Mouse (Mus musculus): Measurements from ENCODE around the gene Sidt1. TPM values are rescaled to one million over a fixed set of nuclear protein-coding genes. Genes with fewer than 3 reads are reported as not detected.

Gene Sidt1
- polyA plus RNA-seq (2012; rRNA removed), result 5.1 and 7.9 TPM in 2 replicates

GRCm38 (mm10) chr16:44332861-44333284 lies at the start of gene Sidt1:
TSS of gene Sidt1 (minus strand) at chr16:44333196.
- DNase-seq (ENCODE audit: low read depth), result peak; percentile 46
- TF ChIP-seq CTCF (IDR thresholded peaks at IDR 0.05; ENCODE audit: borderline replicate concordance, extremely low read depth, insufficient read depth, insufficient read length) (0 out of 2 replicates have a peak, but pooled peaks have one; percentile 2), POLR2A (IDR thresholded peaks at IDR 0.05; ENCODE audit: borderline replicate concordance, extremely low read depth, insufficient read depth, insufficient read length, poor library complexity, severe bottlenecking) (no peak)

DNA sequence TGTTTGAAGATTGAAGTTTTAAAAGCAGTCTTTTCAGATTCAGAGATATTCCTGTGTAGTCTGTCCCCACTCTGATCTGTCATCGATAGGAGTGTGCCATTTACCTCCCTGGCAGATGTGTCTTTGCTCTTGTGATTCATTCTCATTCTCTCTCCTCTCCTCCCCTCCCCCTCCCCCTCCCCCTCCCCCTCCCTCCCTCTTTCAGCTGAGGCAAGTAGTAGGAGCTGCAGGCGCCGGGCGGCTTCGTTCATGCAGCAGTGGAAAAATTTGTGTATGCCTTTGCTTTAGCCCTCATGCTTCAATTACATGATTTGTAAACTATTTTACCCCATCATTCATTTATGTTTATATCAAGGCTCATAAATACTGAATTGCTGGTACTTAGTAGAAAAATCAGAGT lies 48.6 kb upstream of the Sidt1 start:
- peak; percentile 47 for DNase-seq (ENCODE audit: low read depth)
- TF ChIP-seq POLR2A (IDR thresholded peaks at IDR 0.05; ENCODE audit: borderline replicate concordance, extremely low read depth, insufficient read depth, insufficient read length, poor library complexity, severe bottlenecking) (no peak), CTCF (IDR thresholded peaks at IDR 0.05; ENCODE audit: borderline replicate concordance, extremely low read depth, insufficient read depth, insufficient read length) (no peak)

GRCm38 (mm10) chr16:44380006-44380405 lies 47.0 kb upstream of the Sidt1 start:
- DNase-seq (ENCODE audit: low read depth), result peak; percentile 51
- no peak for TF ChIP-seq CTCF (IDR thresholded peaks at IDR 0.05; ENCODE audit: borderline replicate concordance, extremely low read depth, insufficient read depth, insufficient read length)
- no peak for TF ChIP-seq POLR2A (IDR thresholded peaks at IDR 0.05; ENCODE audit: borderline replicate concordance, extremely low read depth, insufficient read depth, insufficient read length, poor library complexity, severe bottlenecking)

DNA sequence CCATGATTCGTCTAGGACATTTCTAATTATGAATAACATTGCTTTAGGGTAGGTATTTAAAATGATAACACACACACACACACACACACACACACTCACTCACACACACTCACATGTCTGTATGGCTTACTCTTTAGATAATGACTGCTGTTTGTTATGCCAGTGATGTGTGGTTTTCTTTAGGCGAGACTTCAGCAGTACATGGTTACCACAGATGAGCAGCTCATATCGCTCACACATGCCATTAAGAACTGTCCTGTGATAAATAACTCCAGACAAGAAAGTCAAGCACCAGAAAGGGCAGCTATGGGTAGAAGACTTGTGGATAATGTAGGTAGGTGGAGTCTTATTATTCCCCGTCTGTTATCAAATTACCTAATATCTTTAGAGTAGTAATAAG lies 42.5 kb upstream of the Sidt1 start:
- TF ChIP-seq CTCF (IDR thresholded peaks at IDR 0.05; ENCODE audit: borderline replicate concordance, extremely low read depth, insufficient read depth, insufficient read length) (no peak), POLR2A (IDR thresholded peaks at IDR 0.05; ENCODE audit: borderline replicate concordance, extremely low read depth, insufficient read depth, insufficient read length, poor library complexity, severe bottlenecking) (no peak)
- DNase-seq (ENCODE audit: low read depth), result no peak

- TF ChIP-seq CTCF (IDR thresholded peaks at IDR 0.05; ENCODE audit: borderline replicate concordance, extremely low read depth, insufficient read depth, insufficient read length), result no peak
- no peak for DNase-seq (ENCODE audit: low read depth)
These were observed 32.5 kb upstream of the Sidt1 start for GRCm38 (mm10) chr16:44365522-44365921.

GRCm38 (mm10) chr16:44361921-44362890 lies 29.2 kb upstream of the Sidt1 start:
- peak; percentile 67 for DNase-seq (ENCODE audit: low read depth)
- TF ChIP-seq CTCF (IDR thresholded peaks at IDR 0.05; ENCODE audit: borderline replicate concordance, extremely low read depth, insufficient read depth, insufficient read length), result peak; percentile 58; the same call in 1 of the 2 replicates
- TF ChIP-seq POLR2A (IDR thresholded peaks at IDR 0.05; ENCODE audit: borderline replicate concordance, extremely low read depth, insufficient read depth, insufficient read length, poor library complexity, severe bottlenecking), result no peak

- no peak for TF ChIP-seq CTCF (IDR thresholded peaks at IDR 0.05; ENCODE audit: borderline replicate concordance, extremely low read depth, insufficient read depth, insufficient read length)
- TF ChIP-seq POLR2A (IDR thresholded peaks at IDR 0.05; ENCODE audit: borderline replicate concordance, extremely low read depth, insufficient read depth, insufficient read length, poor library complexity, severe bottlenecking), result no peak
- DNase-seq (ENCODE audit: low read depth), result peak; percentile 43
These were observed 24.7 kb upstream of the Sidt1 start for GRCm38 (mm10) chr16:44357571-44358268.

DNA sequence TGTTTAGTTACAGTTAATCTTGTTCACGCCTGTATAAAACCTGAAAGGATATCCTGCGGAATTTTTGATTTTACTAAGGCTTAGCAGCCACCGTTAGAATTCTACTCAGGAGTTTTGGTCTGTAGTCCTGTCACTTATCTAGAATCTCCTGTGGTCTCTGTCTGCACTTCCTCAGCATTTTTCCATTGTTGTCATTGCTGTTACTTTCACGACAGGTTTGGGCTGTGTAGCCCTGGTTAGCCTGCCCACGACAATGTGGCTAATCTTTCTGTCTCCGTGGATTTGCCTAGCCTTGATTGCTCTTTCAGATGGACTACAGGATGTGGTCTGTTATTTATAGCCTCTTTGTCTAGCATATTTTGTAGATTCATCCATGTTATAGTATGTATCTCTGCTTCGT lies 23.3 kb upstream of the Sidt1 start:
- no peak for TF ChIP-seq CTCF (IDR thresholded peaks at IDR 0.05; ENCODE audit: borderline replicate concordance, extremely low read depth, insufficient read depth, insufficient read length)
- no peak for TF ChIP-seq POLR2A (IDR thresholded peaks at IDR 0.05; ENCODE audit: borderline replicate concordance, extremely low read depth, insufficient read depth, insufficient read length, poor library complexity, severe bottlenecking)
- DNase-seq (ENCODE audit: low read depth), result no peak

- DNase-seq (ENCODE audit: low read depth), result no peak
- TF ChIP-seq CTCF (IDR thresholded peaks at IDR 0.05; ENCODE audit: borderline replicate concordance, extremely low read depth, insufficient read depth, insufficient read length) (no peak), POLR2A (IDR thresholded peaks at IDR 0.05; ENCODE audit: borderline replicate concordance, extremely low read depth, insufficient read depth, insufficient read length, poor library complexity, severe bottlenecking) (no peak)
These were observed 16.9 kb upstream of the Sidt1 start for GRCm38 (mm10) chr16:44349801-44350397.

- DNase-seq (ENCODE audit: low read depth), result peak; percentile 96
These were observed 14.3 kb upstream of the Sidt1 start, which contains the start of gene Spice1 for GRCm38 (mm10) chr16:44347071-44347901. TSS of gene Spice1 (plus strand) at chr16:44347121.

More at GRCm38 (mm10) chr16:44347071-44347901, 14.3 kb upstream of the Sidt1 start, which contains the start of gene Spice1:
- peak; percentile 57; the same call in 1 of the 2 replicates for TF ChIP-seq CTCF (IDR thresholded peaks at IDR 0.05; ENCODE audit: borderline replicate concordance, extremely low read depth, insufficient read depth, insufficient read length)
- TF ChIP-seq POLR2A (IDR thresholded peaks at IDR 0.05; ENCODE audit: borderline replicate concordance, extremely low read depth, insufficient read depth, insufficient read length, poor library complexity, severe bottlenecking), result no peak
